Mouse (Mus musculus): Measurements from ENCODE around the gene Supt20.
"Not testable (repeated sequence)": the region's sequence is repeated elsewhere in the genome, so short reads cannot be mapped to it uniquely, and the experiment has no call there.

Gene Supt20

GRCm38 (mm10) chr3:54685202-54685601 is 7.4 kb upstream of the Supt20 start:
- H3K4me3 ChIP-seq (replicated peaks; ENCODE audit: low read length): no peak overlapping the region
- no peaks in the 10 kb centered on the region for H3K36me3 ChIP-seq (ENCODE audit: insufficient read depth, low read length)
- no peaks in the 10 kb centered on the region for H3K27me3 ChIP-seq (ENCODE audit: insufficient read depth, low read length)
- H3K4me1 ChIP-seq (replicated peaks; ENCODE audit: low read depth, low read length): no peaks in the 10 kb centered on the region
- H3K9me3 ChIP-seq (ENCODE audit: low read length): no peaks in the 10 kb centered on the region
- no peak for TF ChIP-seq NANOG (IDR thresholded peaks at IDR 0.05; ENCODE audit: borderline replicate concordance, low read length)

- TF ChIP-seq POU5F1 (IDR thresholded peaks at IDR 0.05; ENCODE audit: borderline replicate concordance, low read length): no peak
- no peak for TF ChIP-seq CTCF (conservative IDR thresholded peaks at IDR 0.05; ENCODE audit: low read length)
- no peak for TF ChIP-seq NANOG (IDR thresholded peaks at IDR 0.05; ENCODE audit: borderline replicate concordance, low read length)
Measured at GRCm38 (mm10) chr3:54687245-54687644, 5.4 kb upstream of the Supt20 start.

GRCm38 (mm10) chr3:54689091-54689490 is 3.5 kb upstream of the Supt20 start:
- Histone ChIP-seq H3K36me3 (ENCODE audit: insufficient read depth, low read length) (no peaks in the 10 kb centered on the region), H3K4me1 (replicated peaks; ENCODE audit: low read depth, low read length) (peaks cover 5% of the 10 kb centered on the region), H3K9me3 (ENCODE audit: low read length) (no peaks in the 10 kb centered on the region), H3K27me3 (ENCODE audit: insufficient read depth, low read length) (no peaks in the 10 kb centered on the region), H3K4me3 (replicated peaks; ENCODE audit: low read length) (no peak overlapping the region)
- TF ChIP-seq CTCF (conservative IDR thresholded peaks at IDR 0.05; ENCODE audit: low read length) (peak; percentile 12; the same call in 1 of the 2 replicates), NANOG (IDR thresholded peaks at IDR 0.05; ENCODE audit: borderline replicate concordance, low read length) (no peak)

More at GRCm38 (mm10) chr3:54687245-54687644, 5.4 kb upstream of the Supt20 start:
- Histone ChIP-seq H3K36me3 (ENCODE audit: insufficient read depth, low read length) (no peaks in the 10 kb centered on the region), H3K27me3 (ENCODE audit: insufficient read depth, low read length) (no peaks in the 10 kb centered on the region), H3K9me3 (ENCODE audit: low read length) (no peaks in the 10 kb centered on the region), H3K4me1 (replicated peaks; ENCODE audit: low read depth, low read length) (peaks cover 5% of the 10 kb centered on the region), H3K4me3 (replicated peaks; ENCODE audit: low read length) (no peak overlapping the region)

DNA sequence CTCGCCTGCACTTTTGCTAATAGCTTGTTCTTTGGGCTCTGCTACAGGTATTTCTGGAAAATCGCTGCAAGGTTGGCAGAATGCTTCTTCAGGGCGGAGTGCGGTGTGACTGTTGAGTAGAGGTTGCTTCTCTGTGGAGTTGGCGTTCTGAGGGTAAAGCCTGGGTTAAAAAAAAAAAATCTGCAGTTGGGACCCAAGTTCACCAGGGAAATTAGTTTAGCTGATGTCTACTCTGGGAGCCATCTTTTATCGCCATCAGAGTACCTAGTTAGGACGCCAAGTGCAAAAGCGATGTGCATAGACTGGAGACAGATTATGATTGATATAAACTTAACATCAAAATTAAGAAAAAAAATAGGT is 429 bp downstream of the Supt20 start:
- Histone ChIP-seq H3K27me3 (ENCODE audit: insufficient read depth, low read length) (no peaks in the 10 kb centered on the region), H3K4me3 (replicated peaks; ENCODE audit: low read length) (peak overlapping the region; percentile 91), H3K9me3 (ENCODE audit: low read length) (no peaks in the 10 kb centered on the region), H3K4me1 (replicated peaks; ENCODE audit: low read depth, low read length) (peaks cover 27% of the 10 kb centered on the region), H3K36me3 (ENCODE audit: insufficient read depth, low read length) (peaks cover 38% of the 10 kb centered on the region)
- no peak for TF ChIP-seq NANOG (IDR thresholded peaks at IDR 0.05; ENCODE audit: borderline replicate concordance, low read length)
- no peak for TF ChIP-seq CTCF (conservative IDR thresholded peaks at IDR 0.05; ENCODE audit: low read length)
- TF ChIP-seq POU5F1 (IDR thresholded peaks at IDR 0.05; ENCODE audit: borderline replicate concordance, low read length): no peak

DNA sequence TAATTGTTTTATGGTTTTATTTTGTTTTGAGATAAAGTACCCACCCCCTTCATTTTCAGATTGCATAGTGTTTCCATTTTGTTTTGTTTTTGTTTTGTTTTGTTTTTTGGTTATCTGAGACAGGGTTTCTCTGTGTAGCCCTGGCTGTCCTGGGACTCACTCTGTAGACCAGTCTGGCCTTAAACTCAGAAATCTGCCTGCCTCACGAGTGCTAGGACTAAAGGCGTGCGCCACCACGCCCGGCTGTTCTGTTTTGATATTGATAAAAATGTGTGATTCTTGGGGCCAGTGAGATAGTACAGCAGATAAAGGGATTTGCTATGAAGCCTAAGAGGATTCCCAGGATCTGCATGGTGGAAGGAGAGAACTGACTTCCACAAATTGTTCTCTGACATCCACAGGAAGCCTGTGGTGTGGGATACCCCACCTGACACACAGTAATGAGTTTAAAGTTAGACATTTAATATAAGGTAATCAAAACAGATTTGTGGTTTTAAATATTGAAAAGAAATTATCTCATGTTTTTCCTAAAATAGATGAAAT is 7.2 kb downstream of the Supt20 start:
- Histone ChIP-seq H3K4me1 (replicated peaks; ENCODE audit: low read depth, low read length) (peaks cover 15% of the 10 kb centered on the region), H3K36me3 (ENCODE audit: insufficient read depth, low read length) (peaks cover 93% of the 10 kb centered on the region), H3K4me3 (replicated peaks; ENCODE audit: low read length) (no peak overlapping the region), H3K27me3 (ENCODE audit: insufficient read depth, low read length) (no peaks in the 10 kb centered on the region), H3K9me3 (ENCODE audit: low read length) (no peaks in the 10 kb centered on the region)
- TF ChIP-seq CTCF (conservative IDR thresholded peaks at IDR 0.05; ENCODE audit: low read length) (no peak), NANOG (IDR thresholded peaks at IDR 0.05; ENCODE audit: borderline replicate concordance, low read length) (no peak), POU5F1 (IDR thresholded peaks at IDR 0.05; ENCODE audit: borderline replicate concordance, low read length) (no peak)

DNA sequence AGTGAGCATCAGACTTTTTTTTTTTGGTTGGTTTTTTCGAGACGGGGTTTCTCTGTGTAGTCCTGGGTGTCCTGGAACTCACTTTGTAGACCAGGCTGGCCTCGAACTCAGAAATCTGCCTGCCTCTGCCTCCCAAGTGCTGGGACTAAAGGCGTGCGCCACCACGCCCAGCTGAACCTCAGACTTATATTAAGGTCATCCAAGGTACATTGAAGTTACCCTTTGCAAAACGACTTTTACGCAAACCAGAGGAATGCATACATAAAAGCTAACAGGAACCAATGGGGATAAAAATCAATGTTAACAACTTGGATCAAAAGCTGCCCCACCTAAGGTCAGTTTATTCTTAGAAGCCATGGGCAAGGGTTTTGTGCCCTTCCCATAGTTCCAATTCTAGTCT is 11.5 kb downstream of the Supt20 start:
- H3K27me3 ChIP-seq (ENCODE audit: insufficient read depth, low read length); H3K4me3 ChIP-seq (replicated peaks; ENCODE audit: low read length); H3K4me1 ChIP-seq (replicated peaks; ENCODE audit: low read depth, low read length); H3K9me3 ChIP-seq (ENCODE audit: low read length): not testable (repeated sequence)
- peaks cover 93% of the 10 kb centered on the region for H3K36me3 ChIP-seq (ENCODE audit: insufficient read depth, low read length)

DNA sequence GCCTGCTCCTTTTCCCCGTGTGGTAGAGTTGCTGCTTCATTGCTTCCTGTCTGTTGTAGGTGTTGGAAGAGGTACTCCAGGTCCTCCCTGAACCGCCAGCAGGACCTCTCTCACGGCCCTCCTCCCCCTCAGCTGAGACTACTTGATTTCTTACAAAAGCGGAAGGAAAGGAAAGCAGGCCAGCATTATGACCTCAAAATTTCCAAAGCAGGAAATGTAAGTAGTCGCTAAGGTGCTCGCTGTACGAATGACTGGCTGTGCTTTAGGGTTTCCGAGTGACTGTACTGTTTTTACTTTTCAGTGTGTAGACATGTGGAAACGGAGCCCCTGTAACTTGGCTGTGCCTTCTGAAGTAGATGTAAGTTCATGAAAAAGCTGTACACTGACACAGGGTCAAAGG is 16.4 kb downstream of the Supt20 start:
- Histone ChIP-seq H3K27me3 (ENCODE audit: insufficient read depth, low read length) (no peaks in the 10 kb centered on the region), H3K4me3 (replicated peaks; ENCODE audit: low read length) (no peak overlapping the region), H3K36me3 (ENCODE audit: insufficient read depth, low read length) (peaks cover 94% of the 10 kb centered on the region), H3K9me3 (ENCODE audit: low read length) (no peaks in the 10 kb centered on the region), H3K4me1 (replicated peaks; ENCODE audit: low read depth, low read length) (no peaks in the 10 kb centered on the region)
- TF ChIP-seq NANOG (IDR thresholded peaks at IDR 0.05; ENCODE audit: borderline replicate concordance, low read length): no peak
- no peak for TF ChIP-seq POU5F1 (IDR thresholded peaks at IDR 0.05; ENCODE audit: borderline replicate concordance, low read length)
- no peak for TF ChIP-seq CTCF (conservative IDR thresholded peaks at IDR 0.05; ENCODE audit: low read length)

DNA sequence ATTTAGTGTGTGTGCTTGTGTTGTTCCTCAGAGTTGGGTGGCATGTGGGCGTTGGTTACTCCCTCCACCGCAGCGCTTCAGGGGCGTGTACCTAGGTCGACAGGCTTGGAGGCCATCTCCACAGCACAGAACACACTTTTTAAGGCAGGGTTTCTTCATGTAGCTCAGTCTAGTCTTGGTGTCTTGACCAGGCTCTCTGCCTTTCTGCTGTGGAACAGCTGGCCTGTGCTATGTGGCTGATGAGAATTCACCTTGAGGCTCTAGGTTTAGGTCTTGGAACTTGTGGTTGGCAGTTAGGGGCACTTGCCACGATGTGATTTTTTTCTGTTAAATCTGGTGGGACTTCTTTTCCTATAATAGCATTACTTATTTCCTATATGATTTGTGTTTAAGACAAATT is 21.6 kb downstream of the Supt20 start, which contains the start of gene Gm21958:
Gene Gm21958 (minus strand): TSS at position 101 of the 400 bp plus-strand sequence.
- Histone ChIP-seq H3K27me3 (ENCODE audit: insufficient read depth, low read length) (no peaks in the 10 kb centered on the region), H3K4me3 (replicated peaks; ENCODE audit: low read length) (no peak within 1 kb of the TSS), H3K36me3 (ENCODE audit: insufficient read depth, low read length) (peaks cover 95% of the 10 kb centered on the region), H3K4me1 (replicated peaks; ENCODE audit: low read depth, low read length) (0 out of 2 replicates have a peak, but pooled peaks cover 3% of the 10 kb centered on the region), H3K9me3 (ENCODE audit: low read length) (no peaks in the 10 kb centered on the region)
- no peak for TF ChIP-seq POU5F1 (IDR thresholded peaks at IDR 0.05; ENCODE audit: borderline replicate concordance, low read length)
- no peak for TF ChIP-seq NANOG (IDR thresholded peaks at IDR 0.05; ENCODE audit: borderline replicate concordance, low read length)
- no peak for TF ChIP-seq CTCF (conservative IDR thresholded peaks at IDR 0.05; ENCODE audit: low read length)

- H3K4me3 ChIP-seq (replicated peaks; ENCODE audit: low read length): no peak overlapping the region
- peaks cover 90% of the 10 kb centered on the region for H3K36me3 ChIP-seq (ENCODE audit: insufficient read depth, low read length)
- H3K4me1 ChIP-seq (replicated peaks; ENCODE audit: low read depth, low read length): 0 out of 2 replicates have a peak, but pooled peaks cover 3% of the 10 kb centered on the region
- no peaks in the 10 kb centered on the region for H3K27me3 ChIP-seq (ENCODE audit: insufficient read depth, low read length)
- no peak for TF ChIP-seq CTCF (conservative IDR thresholded peaks at IDR 0.05; ENCODE audit: low read length)
- TF ChIP-seq NANOG (IDR thresholded peaks at IDR 0.05; ENCODE audit: borderline replicate concordance, low read length): no peak
- TF ChIP-seq POU5F1 (IDR thresholded peaks at IDR 0.05; ENCODE audit: borderline replicate concordance, low read length): no peak
- no peaks in the 10 kb centered on the region for H3K9me3 ChIP-seq (ENCODE audit: low read length)
Measured at GRCm38 (mm10) chr3:54715461-54715860, 22.9 kb downstream of the Supt20 start.

Data from E14TG2a.4 (cell line).